29 mouse cellular contexts compared by ENCODE assay signal in the genomic region with DNA sequence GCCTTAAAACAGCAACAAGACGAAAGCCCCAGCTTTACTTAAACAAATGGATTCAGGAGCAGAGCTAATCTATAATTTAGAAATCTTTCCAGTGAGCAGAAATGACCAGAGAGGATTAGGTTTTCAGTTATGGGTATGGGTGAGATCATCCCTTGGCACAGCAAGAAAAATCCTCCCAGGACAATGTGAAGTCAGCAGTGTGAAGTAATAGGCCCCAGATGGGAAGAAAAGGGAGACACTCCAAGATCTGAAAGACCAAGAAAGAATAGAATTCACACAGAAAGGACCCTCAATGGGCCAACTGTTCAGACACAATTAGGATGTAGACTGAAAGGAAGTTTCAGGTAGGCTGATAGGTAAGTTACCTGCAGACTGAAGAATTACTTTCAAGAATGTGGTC. TPM values are rescaled to one million over a fixed set of nuclear protein-coding genes. Genes with fewer than 3 reads are reported as not detected.
DNase-seq lines count a peak whose midpoint lies in the region; ATAC-seq lines count a peak whose summit lies in the region.
"Had no signal": no experiment of that assay in that cellular context is flagged by ENCODE, and none has a peak within 500 bp of the region (broad histone marks: within the 10 kb centered on the region; RNA-seq: fewer than 3 reads in every experiment).

No protein-coding gene starts in this region.

- no peaks in the 10 kb centered on the region for H3K9me3 ChIP-seq in embryonic facial prominence, embryonic 13.5 days
- no peaks in the 10 kb centered on the region for H3K9me3 ChIP-seq in midbrain, embryonic 14.5 days (ENCODE audit: control insufficient read depth, low read length)
- H3K9me3 ChIP-seq: forebrain, embryonic 10.5 days; forebrain, embryonic 13.5 days; heart, embryonic 10.5 days; heart, embryonic 13.5 days; hindbrain, embryonic 10.5 days; hindbrain, embryonic 13.5 days; intestine, embryonic 15.5 days had no signal

- intact Hi-C loops in heart, postnatal 10 days (cut with DNase I) = no loop called here

- DNase-seq in heart, postnatal 10 days = peak; percentile 7 to 8
- no peak for DNase-seq in heart, postnatal 4 days
- peak; percentile 24 for DNase-seq in skeletal muscle tissue, adult 2 months (ENCODE audit: low read depth, low spot score)
- DNase-seq in midbrain, embryonic 14.5 days = no peak
- DNase-seq in right cerebral cortex, postnatal 4 days = no peak
- DNase-seq: adrenal gland, adult 2 months; adrenal gland, postnatal 14 days; cerebellum, adult 11 months; cerebellum, adult 2 months; cerebellum, adult 9-11 months; cerebellum, postnatal 25 days; gastrocnemius, adult 2 months; gastrocnemius, postnatal 25 days; heart, adult 18-20 months; kidney, adult 11 months had no signal

- H3K4me2 ChIP-seq in embryonic facial prominence, embryonic 13.5 days = no peak overlapping the region
- no peak overlapping the region for H3K4me2 ChIP-seq in midbrain, embryonic 14.5 days (ENCODE audit: low read length)
- H3K4me2 ChIP-seq: forebrain, embryonic 13.5 days; heart, embryonic 13.5 days; hindbrain, embryonic 13.5 days; intestine, embryonic 15.5 days had no signal

- H3K9ac ChIP-seq in embryonic facial prominence, embryonic 13.5 days = no peak overlapping the region
- no peak overlapping the region for H3K9ac ChIP-seq in midbrain, embryonic 14.5 days (replicated peaks; ENCODE audit: low read length)
- H3K9ac ChIP-seq: forebrain, embryonic 13.5 days; heart, embryonic 13.5 days; hindbrain, embryonic 13.5 days; intestine, embryonic 15.5 days had no signal

- H3K36me3 ChIP-seq in embryonic facial prominence, embryonic 13.5 days = no peaks in the 10 kb centered on the region
- no peaks in the 10 kb centered on the region for H3K36me3 ChIP-seq in midbrain, embryonic 14.5 days (ENCODE audit: control insufficient read depth, insufficient read depth, low read length)
- H3K36me3 ChIP-seq: forebrain, embryonic 10.5 days; heart, embryonic 10.5 days; heart, embryonic 13.5 days; hindbrain, embryonic 10.5 days; hindbrain, embryonic 13.5 days; intestine, embryonic 15.5 days had no signal

- H3K27me3 ChIP-seq in embryonic facial prominence, embryonic 13.5 days = no peaks in the 10 kb centered on the region
- no peaks in the 10 kb centered on the region for H3K27me3 ChIP-seq in midbrain, embryonic 14.5 days (ENCODE audit: control insufficient read depth, insufficient read depth, low read length)
- H3K27me3 ChIP-seq: forebrain, embryonic 13.5 days; heart, embryonic 13.5 days; hindbrain, embryonic 13.5 days; intestine, embryonic 15.5 days had no signal

- 44% methylated on average over 1 of the region's 1 CpGs for WGBS in embryonic facial prominence, embryonic 13.5 days
- 65% methylated on average over 1 of the region's 1 CpGs for WGBS in midbrain, embryonic 14.5 days

- H3K27ac ChIP-seq in embryonic facial prominence, embryonic 13.5 days = no peak overlapping the region
- no peak overlapping the region for H3K27ac ChIP-seq in midbrain, embryonic 14.5 days (replicated peaks; ENCODE audit: low read depth, low read length)
- H3K27ac ChIP-seq: forebrain, embryonic 10.5 days; forebrain, embryonic 13.5 days; gastrocnemius, adult 2 months; heart, embryonic 10.5 days; heart, embryonic 13.5 days; hindbrain, embryonic 10.5 days; hindbrain, embryonic 13.5 days; intestine, embryonic 15.5 days had no signal

- ATAC-seq in embryonic facial prominence, embryonic 13.5 days (ENCODE audit: insufficient number of reproducible peaks, insufficient read depth, low FRiP score, low TSS enrichment, low read depth) = 0 out of 2 replicates have a peak, but pooled peaks have one; percentile 32
- no peak for ATAC-seq in midbrain, embryonic 14.5 days (ENCODE audit: low FRiP score, low TSS enrichment)
- ATAC-seq: CD4-positive, CD25-positive, alpha-beta regulatory T cell, adult 4 months; forebrain, embryonic 13.5 days; forebrain, embryonic 16.5 days; hindbrain, embryonic 16.5 days; intestine, embryonic 15.5 days had no signal

- H3K4me3 ChIP-seq in embryonic facial prominence, embryonic 13.5 days = no peak overlapping the region
- H3K4me3 ChIP-seq in midbrain, embryonic 14.5 days (replicated peaks; ENCODE audit: low read depth, low read length) = no peak overlapping the region
- H3K4me3 ChIP-seq: forebrain, embryonic 10.5 days; forebrain, embryonic 13.5 days; gastrocnemius, adult 2 months; heart, embryonic 10.5 days; heart, embryonic 13.5 days; hindbrain, embryonic 10.5 days; hindbrain, embryonic 13.5 days; intestine, embryonic 15.5 days had no signal

- no peaks in the 10 kb centered on the region for H3K4me1 ChIP-seq in embryonic facial prominence, embryonic 13.5 days
- H3K4me1 ChIP-seq in midbrain, embryonic 14.5 days (ENCODE audit: control insufficient read depth, insufficient read depth, low read length) = no peaks in the 10 kb centered on the region
- H3K4me1 ChIP-seq: heart, embryonic 10.5 days; heart, embryonic 13.5 days; hindbrain, embryonic 10.5 days; hindbrain, embryonic 13.5 days; intestine, embryonic 15.5 days had no signal

RNA-seq across cellular contexts. Expression of gene Rassf9, which starts 50.5 kb away (rescaled TPM):
- 10 to 100 TPM; 18.0 to 18.5 TPM for total RNA-seq in heart, postnatal 10 days (2021)
- 10 to 100 TPM; 10.1 to 10.7 TPM for total RNA-seq in heart, postnatal 4 days (2021)
- polyA plus RNA-seq in embryonic facial prominence, embryonic 13.5 days (2015; fragmentation: Nextera tagmentation; extraction: Ambion mirVana) = 3.3 and 4.7 TPM in 2 replicates
- polyA plus RNA-seq in midbrain, embryonic 14.5 days (2014; fragmentation: Nextera tagmentation; extraction: Ambion mirVana) = 0.70 and 1.9 TPM in 2 replicates
- total RNA-seq: common myeloid progenitor, adult 5-6 weeks; MEL had no signal
- polyA plus RNA-seq: C2C12 had no signal

Comparison
In these comparisons a context has a peak if more than half of its experiments do, and no peak if none do; other contexts are left out.
1. DNase-seq: peak in heart, postnatal 10 days (2 of 2) and skeletal muscle tissue, adult 2 months (single experiment); none in heart, postnatal 4 days (single experiment), midbrain, embryonic 14.5 days (single experiment) and right cerebral cortex, postnatal 4 days (single experiment).